Mouse (Mus musculus): Measurements from ENCODE around the gene Styxl1.

DNA sequence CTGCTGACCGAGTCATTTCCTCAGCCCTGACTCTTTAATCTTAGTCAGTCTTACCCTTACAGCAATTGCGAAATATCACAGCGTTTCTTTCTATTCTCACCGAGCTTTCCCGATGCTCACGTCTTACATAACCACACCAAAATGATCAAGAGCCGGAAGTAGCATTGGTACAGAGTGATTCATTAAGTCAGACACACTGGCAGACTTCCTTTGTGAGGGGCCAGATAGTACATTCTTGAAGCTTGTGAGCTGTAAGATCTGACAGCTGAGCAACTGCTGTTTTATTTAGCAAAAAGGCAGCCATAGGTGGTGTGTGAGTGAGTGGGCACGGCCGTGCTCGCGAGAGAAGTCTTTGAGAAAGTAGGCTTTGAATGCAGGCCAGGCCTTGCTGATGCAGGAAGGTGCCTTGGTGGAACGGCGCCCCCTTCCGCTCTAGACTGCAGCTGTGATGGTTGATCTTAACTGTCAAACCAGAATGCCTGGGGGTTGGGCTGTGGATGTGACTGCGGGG lies 75.4 kb downstream of the Styxl1 start:
- TF ChIP-seq CTCF (IDR thresholded peaks at IDR 0.05; ENCODE audit: low read depth) (peak; percentile 24), EP300 (IDR thresholded peaks at IDR 0.05; ENCODE audit: low read depth) (no peak)

Data from heart, postnatal 0 days (tissue).